In genomic region chr11:120187236-120188101, GRCm38 (mm10) we compare ENCODE assay signal across 8 mouse cellular contexts. TPM values are rescaled to one million over a fixed set of nuclear protein-coding genes. Genes with fewer than 3 reads are reported as not detected.
DNase-seq lines count a peak whose midpoint lies in the region; ATAC-seq lines count a peak whose summit lies in the region.

No protein-coding gene starts in this region.

- H3K4me2 ChIP-seq in midbrain, embryonic 15.5 days: peak overlapping the region; percentile 94

- H3K9ac ChIP-seq in midbrain, embryonic 15.5 days: peak overlapping the region; percentile 79

- WGBS in limb, embryonic 10.5 days: under 1% methylated on average over 43 of the region's 43 CpGs
- WGBS in midbrain, embryonic 15.5 days: under 1% methylated on average over 43 of the region's 43 CpGs

- H3K4me3 ChIP-seq in brown adipose tissue, adult 24 weeks (ENCODE audit: insufficient read depth, low read depth, low read length): peak overlapping the region; percentile 80
- peak overlapping the region; percentile 79 for H3K4me3 ChIP-seq in limb, embryonic 10.5 days
- H3K4me3 ChIP-seq in midbrain, embryonic 15.5 days: peak overlapping the region; percentile 78

- intact Hi-C loops in heart, postnatal 10 days (cut with DNase I): loop anchor here (1.0 to 2.0 kb wide), 2 partner anchors 37 to 49 kb away; partner anchors contain the start of gene Slc38a10

- H3K27me3 ChIP-seq in limb, embryonic 10.5 days (ENCODE audit: low read depth, poor library complexity, severe bottlenecking): no peaks in the 10 kb centered on the region
- no peaks in the 10 kb centered on the region for H3K27me3 ChIP-seq in midbrain, embryonic 15.5 days (replicated peaks)

- ATAC-seq in midbrain, embryonic 15.5 days (replicated peaks): no peak

- peak; percentile 64 to 67 for DNase-seq in cerebellum, postnatal 14 days
- DNase-seq in cerebellum, adult 8-10 months: no peak
- peak; percentile 54 to 59 for DNase-seq in heart, postnatal 10 days
- DNase-seq in limb, embryonic 10.5 days (ENCODE audit: low spot score): peak; percentile 86
- no peak for DNase-seq in frontal cortex, postnatal 14 days (ENCODE audit: low spot score in 2 of 2)
- DNase-seq in thymus, postnatal 10 days (ENCODE audit: low spot score in 2 of 2): no peak

- peaks cover 23% of the 10 kb centered on the region for H3K4me1 ChIP-seq in brown adipose tissue, adult 24 weeks (ENCODE audit: control insufficient read depth, insufficient read depth, insufficient read length, low read length)
- peaks cover 63% of the 10 kb centered on the region for H3K4me1 ChIP-seq in limb, embryonic 10.5 days
- H3K4me1 ChIP-seq in midbrain, embryonic 15.5 days: peaks cover 52% of the 10 kb centered on the region

- H3K27ac ChIP-seq in brown adipose tissue, adult 24 weeks (replicated peaks; ENCODE audit: low read depth, low read length): peak overlapping the region; percentile 76
- H3K27ac ChIP-seq in limb, embryonic 10.5 days: peak overlapping the region; percentile 98
- H3K27ac ChIP-seq in midbrain, embryonic 15.5 days: peak overlapping the region; percentile 96

- H3K36me3 ChIP-seq in limb, embryonic 10.5 days: peaks cover 18% of the 10 kb centered on the region
- H3K36me3 ChIP-seq in midbrain, embryonic 15.5 days (replicated peaks): no peaks in the 10 kb centered on the region

- H3K9me3 ChIP-seq in limb, embryonic 10.5 days (replicated peaks): no peaks in the 10 kb centered on the region
- H3K9me3 ChIP-seq in midbrain, embryonic 15.5 days: no peaks in the 10 kb centered on the region

RNA-seq across cellular contexts. Expression of gene Slc38a10, which starts 36.3 kb away (rescaled TPM):
- 80.3 and 82.0 TPM in 2 replicates for polyA plus RNA-seq in brown adipose tissue, adult 24 weeks (2012; ENCODE audit: insufficient read depth, insufficient read length, missing spikeins)
- 100 to 1,000 TPM; 104 to 116 TPM for total RNA-seq in heart, postnatal 10 days (2021)
- 99.6 and 99.8 TPM in 2 replicates for polyA plus RNA-seq in limb, embryonic 10.5 days (2016; fragmentation: Nextera tagmentation; extraction: Ambion mirVana)
- 116 and 125 TPM in 2 replicates for polyA plus RNA-seq in midbrain, embryonic 15.5 days (2015; fragmentation: Nextera tagmentation; extraction: Ambion mirVana)

RNA-seq across cellular contexts. Expression of gene Bahcc1, which starts 45.3 kb away (rescaled TPM):
- 5.7 and 5.9 TPM in 2 replicates for polyA plus RNA-seq in brown adipose tissue, adult 24 weeks (2012; ENCODE audit: insufficient read depth, insufficient read length, missing spikeins)
- total RNA-seq in heart, postnatal 10 days (2021): 10 to 100 TPM in 1 of 2 experiments, 1 to 10 TPM in 1; 8.8 to 14.1 TPM
- 19.9 and 20.3 TPM in 2 replicates for polyA plus RNA-seq in limb, embryonic 10.5 days (2016; fragmentation: Nextera tagmentation; extraction: Ambion mirVana)
- polyA plus RNA-seq in midbrain, embryonic 15.5 days (2015; fragmentation: Nextera tagmentation; extraction: Ambion mirVana): 16.2 and 16.7 TPM in 2 replicates

Comparison
In these comparisons a context has a peak if more than half of its experiments do, and no peak if none do; other contexts are left out.
1. DNase-seq: peak in cerebellum, postnatal 14 days (2 of 2), heart, postnatal 10 days (2 of 2) and limb, embryonic 10.5 days (single experiment); none in cerebellum, adult 8-10 months (single experiment), frontal cortex, postnatal 14 days (0 of 2) and thymus, postnatal 10 days (0 of 2).
2. Peak in every context shown above with its lines, with median percentiles within 50 percentile points of each other: H3K27ac ChIP-seq and H3K4me3 ChIP-seq.